Mouse (Mus musculus) left cerebral cortex, postnatal 10 days (tissue): ENCODE measurements around the gene Hoxd8. TPM values are rescaled to one million over a fixed set of nuclear protein-coding genes. Genes with fewer than 3 reads are reported as not detected.

Experiments used
- DNase-seq, 2 experiments: peaks; one replicate each; pipeline ENCODE4 v3.0.0; 2021 to 2022; ENCODE audit warnings: low spot score in 2 of 2, mixed read lengths in 1 of 2; ENCODE audit errors: extremely low spot score in 1 of 2
- intact Hi-C: fragments of 180-260 bp; cut with DNase I; formaldehyde crosslinking; loops from one replicate; pipeline ENCODE4 v1.15.1; 2025
- total RNA-seq, 2 experiments: library from RNA; stranded (reverse); gene quantifications; 2 replicates each; pipeline ENCODE4 v1.2.3; 2021

Hoxd8 gene
- total RNA-seq, 2 experiments from 2014 or later, result not detected

DNA sequence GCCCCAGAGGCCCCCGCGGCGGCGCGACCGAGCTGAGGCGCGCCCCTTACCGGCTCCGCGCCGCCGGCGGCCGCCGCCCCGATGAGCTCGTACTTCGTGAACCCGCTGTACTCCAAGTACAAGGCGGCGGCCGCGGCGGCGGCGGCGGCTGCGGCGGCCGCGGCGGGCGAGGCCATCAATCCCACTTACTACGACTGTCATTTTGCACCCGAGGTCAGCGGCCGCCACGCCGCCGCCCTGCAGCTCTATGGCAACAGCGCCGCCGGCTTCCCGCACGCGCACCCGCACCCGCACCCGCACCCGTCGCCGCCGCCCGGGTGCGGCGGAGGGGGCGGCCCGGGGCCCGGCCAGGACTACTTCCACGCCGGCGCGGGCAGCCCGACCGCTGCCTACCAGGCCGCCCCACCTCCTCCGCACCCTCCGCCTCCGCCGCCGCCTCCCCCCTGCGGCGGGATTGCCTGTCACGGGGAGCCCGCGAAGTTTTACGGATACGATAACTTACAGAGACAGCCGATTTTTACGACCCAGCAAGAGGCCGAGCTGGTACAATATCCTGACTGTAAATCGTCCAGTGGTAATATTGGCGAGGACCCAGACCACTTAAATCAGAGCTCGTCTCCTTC is 1.2 kb downstream of the Hoxd8 start:
- intact Hi-C loops, result loop anchor here (10.0 kb wide), 1 partner anchor 719 kb away; no protein-coding TSS in a partner anchor

GRCm38 (mm10) chr2:74706393-74706960 is 2.1 kb downstream of the Hoxd8 start:
- DNase-seq, result no peak
- intact Hi-C loops, result loop anchor here (10.0 kb wide), 1 partner anchor 718 kb away; no protein-coding TSS in a partner anchor

More for the DNA sequence above, 1.2 kb downstream of the Hoxd8 start:
- DNase-seq, result no peak

DNA sequence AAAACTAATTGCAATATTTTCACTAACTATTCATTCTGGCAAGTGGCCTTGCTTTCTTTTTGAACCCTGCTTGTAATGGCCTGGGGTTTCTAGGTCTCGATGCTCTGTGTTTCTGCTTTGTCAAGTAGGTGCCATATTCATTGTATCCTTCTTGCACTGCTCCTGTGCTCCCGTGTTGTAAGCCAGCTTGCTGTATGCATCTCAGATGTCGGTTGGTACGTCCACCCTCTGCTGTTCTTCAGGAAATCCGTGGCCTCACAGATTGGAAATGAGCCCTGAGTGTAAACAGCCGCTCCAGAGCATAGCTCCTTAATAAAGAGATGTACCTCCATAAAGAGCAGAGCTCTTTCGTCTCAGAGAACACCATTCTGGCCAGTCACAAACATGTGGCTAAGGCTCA is 3.2 kb downstream of the Hoxd8 start:
- DNase-seq, result no peak
- intact Hi-C loops, result loop anchor here (10.0 kb wide), 1 partner anchor 717 kb away; no protein-coding TSS in a partner anchor

DNA sequence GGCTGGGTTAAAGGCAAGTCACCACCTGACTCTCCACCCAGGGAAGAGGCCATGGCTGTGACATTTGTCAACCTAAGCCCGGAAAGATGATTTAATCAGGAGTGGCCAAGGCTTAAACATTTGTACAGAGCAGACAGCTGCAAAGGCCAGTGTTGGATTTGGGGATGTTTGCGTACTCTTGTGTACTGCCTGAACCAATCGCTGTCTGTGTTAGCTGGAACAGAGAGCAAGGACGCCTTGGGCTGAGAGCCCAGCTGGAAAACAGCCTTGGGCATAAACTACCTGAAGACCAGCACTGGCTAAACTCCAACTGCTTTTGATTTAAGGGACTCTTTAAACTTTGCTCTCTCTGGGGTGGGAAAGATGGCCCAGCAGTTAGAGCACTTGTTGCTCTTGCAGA is 4.3 kb downstream of the Hoxd8 start:
- no peak for DNase-seq
- intact Hi-C loops, result loop anchor here (10.0 kb wide), 1 partner anchor 716 kb away; no protein-coding TSS in a partner anchor

- intact Hi-C loops, result loop anchor here (10.0 kb wide), 1 partner anchor 715 kb away; no protein-coding TSS in a partner anchor
Observed at GRCm38 (mm10) chr2:74709465-74710419, 5.3 kb downstream of the Hoxd8 start.

DNA sequence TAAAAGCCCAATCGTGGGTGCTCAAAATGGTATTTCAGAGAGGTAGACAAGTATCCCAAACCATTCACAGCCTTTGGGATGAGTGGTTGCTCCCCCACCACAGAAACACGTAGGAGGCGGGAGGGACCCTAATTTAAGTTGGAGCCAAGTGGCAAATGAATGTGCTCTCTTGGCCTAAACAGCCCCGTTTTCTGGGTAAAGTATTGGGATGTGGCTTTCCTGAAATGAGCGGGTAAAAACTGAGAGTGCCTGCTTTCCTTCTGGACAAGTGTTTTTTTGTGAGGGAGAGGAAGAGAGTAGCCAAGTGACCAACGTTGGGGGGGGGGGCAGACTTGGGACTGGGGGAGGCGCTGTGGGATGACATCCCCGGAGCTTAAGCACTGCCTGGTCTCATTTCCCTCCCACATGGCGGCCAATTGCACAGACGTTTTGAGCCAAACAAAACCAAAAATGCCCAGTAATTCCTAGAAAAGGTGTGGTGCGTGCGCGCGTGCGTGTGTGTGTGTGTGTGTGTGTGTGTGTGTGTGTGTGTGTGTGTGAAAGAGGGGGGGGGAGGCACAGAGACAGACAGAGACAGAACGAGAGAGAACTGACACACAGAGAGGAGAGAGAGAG is 6.6 kb downstream of the Hoxd8 start:
- intact Hi-C loops, result no loop called here
- DNase-seq, result no peak

More at GRCm38 (mm10) chr2:74709465-74710419, 5.3 kb downstream of the Hoxd8 start:
- DNase-seq, result no peak

DNA sequence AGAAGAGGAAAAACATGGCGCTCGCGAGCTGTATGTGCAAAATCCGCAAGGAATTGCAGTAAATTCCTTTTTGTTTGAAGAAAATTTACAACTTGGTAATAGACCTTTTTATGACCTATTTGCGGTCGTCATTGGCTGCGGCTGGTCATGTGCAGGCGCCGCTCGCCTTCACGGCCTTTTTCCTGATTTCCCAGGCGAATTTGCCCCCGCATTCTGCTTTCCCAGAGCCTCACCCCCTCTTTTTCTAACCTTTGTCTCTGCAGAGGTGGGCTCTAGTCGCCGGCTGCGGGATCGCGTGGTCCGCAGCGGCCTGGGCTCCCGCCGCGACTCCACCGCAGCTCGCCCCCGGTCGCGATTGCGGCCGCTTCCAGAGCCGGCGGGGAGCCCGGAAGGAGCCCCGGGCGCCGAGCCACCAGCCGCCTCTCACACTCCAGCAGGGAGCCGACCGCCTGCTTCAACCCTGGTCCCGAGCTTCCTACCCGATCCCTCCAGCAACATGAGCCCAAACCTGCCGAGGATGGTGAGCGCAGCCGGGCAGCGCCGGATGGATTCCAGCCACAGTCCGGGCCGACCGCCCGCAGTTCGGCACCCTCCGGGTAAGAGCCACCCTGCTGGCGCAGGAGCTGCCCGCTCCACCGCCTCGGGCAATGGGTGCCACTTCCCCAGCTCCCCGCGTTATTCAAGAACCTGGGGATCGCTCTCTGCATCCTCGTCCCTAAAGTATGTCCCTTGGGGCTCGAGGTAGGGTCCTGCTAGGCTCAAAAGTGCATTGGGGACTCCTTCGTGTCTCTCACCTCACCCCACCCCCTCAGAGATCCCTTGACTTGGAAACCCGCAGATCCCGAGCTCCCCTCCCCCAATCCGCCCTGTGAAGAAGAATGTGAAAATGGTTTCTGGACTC is 7.6 kb downstream of the Hoxd8 start, which contains the start of the genes Hoxd3 and Hoxd4:
Hoxd3 (plus strand) TSS at position 207 of the 901 bp plus-strand sequence.
Hoxd4 (plus strand) TSS at position 209 of the 901 bp plus-strand sequence.
- no peak for DNase-seq
- intact Hi-C loops, result no loop called here

- intact Hi-C loops, result no loop called here
- DNase-seq, result no peak
Observed at GRCm38 (mm10) chr2:74713239-74714150, 9.1 kb downstream of the Hoxd8 start.

DNA sequence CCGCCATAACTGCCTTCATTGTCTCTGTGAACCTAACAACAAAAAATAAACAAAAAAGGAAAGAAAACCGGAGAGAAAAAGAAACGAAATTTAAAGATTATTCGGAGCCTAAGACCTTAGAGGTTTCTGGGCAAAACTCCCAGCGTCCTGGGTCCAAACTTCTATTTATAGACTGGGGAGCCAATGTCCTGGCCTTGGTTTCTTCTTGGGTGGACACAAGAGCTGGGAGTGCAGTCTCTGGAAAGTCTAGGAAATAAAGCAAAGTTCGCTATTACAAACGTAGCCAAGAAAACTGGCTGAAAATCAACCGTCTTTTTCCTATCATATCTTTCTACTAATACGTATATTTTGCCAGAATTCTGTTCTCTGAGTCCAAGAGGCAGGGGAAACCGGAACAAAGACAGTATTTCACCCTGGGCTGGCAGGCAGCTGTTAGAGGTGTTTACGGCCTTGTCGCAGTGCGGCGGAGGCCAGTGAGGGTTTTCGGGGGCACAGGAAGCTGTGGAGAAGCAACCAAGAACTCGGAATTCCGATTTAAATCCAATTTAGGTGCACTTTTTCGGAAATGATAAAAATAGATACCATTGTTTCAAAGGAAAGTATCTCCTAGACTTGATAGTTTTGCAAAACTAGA is 9.9 kb downstream of the Hoxd8 start:
- intact Hi-C loops, result no loop called here
- no peak for DNase-seq

DNA sequence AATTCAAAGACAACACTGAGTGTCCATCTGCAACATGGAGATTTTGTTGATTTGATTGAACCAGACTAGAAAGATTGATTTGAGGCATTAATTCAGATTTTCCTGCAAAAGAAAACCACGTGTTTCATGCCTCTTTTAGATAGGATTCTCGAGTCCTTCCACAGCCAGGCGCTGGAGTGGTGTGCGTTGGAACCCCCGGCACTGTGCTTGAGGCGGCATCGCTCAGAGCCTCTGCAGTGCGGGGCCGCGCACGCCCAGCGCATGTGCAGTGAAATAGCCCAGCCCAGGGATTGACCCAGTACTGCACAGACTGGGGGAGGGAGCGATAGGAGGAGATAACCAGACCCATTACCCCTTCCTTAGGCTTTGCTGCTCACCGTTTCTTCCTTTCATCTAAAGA is 10.5 kb downstream of the Hoxd8 start:
- intact Hi-C loops, result loop anchor here (5.0 kb wide), 3 partner anchors 247 to 422 kb away; no protein-coding TSS in a partner anchor
- no peak for DNase-seq

- intact Hi-C loops, result loop anchor here (5.0 kb wide), 3 partner anchors 247 to 422 kb away; no protein-coding TSS in a partner anchor
- peak; percentile 33 to 87 for DNase-seq
Observed at GRCm38 (mm10) chr2:74715504-74716241, 11.3 kb downstream of the Hoxd8 start.

DNA sequence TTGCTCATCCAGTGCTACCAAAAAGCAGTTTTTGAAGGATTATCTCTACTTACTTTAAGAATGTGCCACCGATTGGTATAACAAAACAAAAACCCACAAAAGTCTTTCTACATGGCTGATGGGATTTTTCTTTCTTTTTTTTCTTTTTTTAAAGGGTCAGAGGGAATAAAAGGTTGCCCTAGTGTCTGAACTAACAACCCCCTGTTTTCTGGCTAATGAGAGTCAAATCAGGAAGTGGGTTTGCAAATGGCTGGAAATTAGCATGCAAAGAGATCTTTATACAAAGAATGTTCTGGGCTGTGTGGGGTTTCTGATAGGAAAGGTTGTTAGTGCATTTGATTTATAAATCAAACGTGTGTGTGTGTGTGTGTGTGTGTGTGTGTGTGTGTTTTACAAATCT is 16.0 kb downstream of the Hoxd8 start:
- intact Hi-C loops, result no loop called here

DNA sequence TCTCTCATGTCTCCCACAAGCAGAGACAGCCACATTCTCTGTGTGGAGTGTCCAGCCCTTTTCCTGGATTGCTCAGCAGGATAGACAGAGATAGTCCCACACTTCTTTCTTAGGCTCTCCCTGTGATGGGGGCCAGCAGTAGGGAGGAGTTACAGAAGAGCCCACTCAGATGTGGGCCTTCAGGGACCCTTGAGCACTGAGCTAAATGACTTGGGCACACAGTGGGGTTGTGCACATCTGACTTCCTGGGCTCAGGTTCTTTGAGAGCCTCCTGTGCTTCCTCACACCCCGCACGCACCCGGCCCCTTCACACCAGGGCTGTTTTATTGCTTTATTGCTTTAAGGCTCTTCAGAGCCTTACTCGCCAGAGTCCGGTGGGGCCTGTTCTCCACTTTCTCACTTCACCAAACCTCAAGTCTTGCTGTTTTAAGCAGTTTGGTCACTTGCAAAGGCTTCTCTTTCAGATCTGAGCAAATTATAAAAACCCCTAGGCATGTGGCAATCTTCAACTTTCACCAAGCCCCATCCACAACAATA is 16.6 kb downstream of the Hoxd8 start:
- intact Hi-C loops, result no loop called here
- no peak for DNase-seq

More for the DNA sequence above, 16.0 kb downstream of the Hoxd8 start:
- no peak for DNase-seq

DNA sequence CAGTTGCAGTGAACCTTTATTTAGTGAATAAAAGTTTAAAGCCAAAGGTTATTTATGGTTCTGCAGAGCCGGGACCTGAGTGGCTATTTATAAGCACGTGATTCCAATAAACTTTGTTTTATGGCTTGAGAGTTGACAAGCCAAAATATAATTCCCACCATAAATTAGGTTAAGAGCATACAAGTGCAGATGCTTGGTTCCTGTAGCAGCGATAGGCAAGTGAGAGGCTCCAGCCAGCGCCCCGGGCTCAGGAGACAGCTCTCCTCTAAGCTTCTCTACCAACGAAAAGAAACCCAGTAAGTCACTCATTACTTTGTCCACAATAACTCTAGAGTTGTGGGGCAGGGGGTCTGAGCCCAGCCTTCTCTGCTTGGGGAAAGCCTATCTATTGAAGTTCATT is 17.5 kb downstream of the Hoxd8 start:
- no peak for DNase-seq
- intact Hi-C loops, result no loop called here

- no peak for DNase-seq
- intact Hi-C loops, result no loop called here
Observed at GRCm38 (mm10) chr2:74722949-74723348, 18.5 kb downstream of the Hoxd8 start.
